Mouse (Mus musculus) bone marrow macrophage, adult 2 months (primary cell): ENCODE measurements around the gene Hrh2.

Experiments
- CTCF ChIP-seq: IDR thresholded peaks from 2 replicates; pipeline ENCODE4 v1.5.1; 2012; ENCODE audit warnings: low read depth, mild to moderate bottlenecking, low read length, moderate library complexity
- POLR2A ChIP-seq: IDR thresholded peaks from 2 replicates; pipeline ENCODE4 v1.6.1; 2012; ENCODE audit warnings: mild to moderate bottlenecking, low read depth, low read length, borderline replicate concordance

DNA sequence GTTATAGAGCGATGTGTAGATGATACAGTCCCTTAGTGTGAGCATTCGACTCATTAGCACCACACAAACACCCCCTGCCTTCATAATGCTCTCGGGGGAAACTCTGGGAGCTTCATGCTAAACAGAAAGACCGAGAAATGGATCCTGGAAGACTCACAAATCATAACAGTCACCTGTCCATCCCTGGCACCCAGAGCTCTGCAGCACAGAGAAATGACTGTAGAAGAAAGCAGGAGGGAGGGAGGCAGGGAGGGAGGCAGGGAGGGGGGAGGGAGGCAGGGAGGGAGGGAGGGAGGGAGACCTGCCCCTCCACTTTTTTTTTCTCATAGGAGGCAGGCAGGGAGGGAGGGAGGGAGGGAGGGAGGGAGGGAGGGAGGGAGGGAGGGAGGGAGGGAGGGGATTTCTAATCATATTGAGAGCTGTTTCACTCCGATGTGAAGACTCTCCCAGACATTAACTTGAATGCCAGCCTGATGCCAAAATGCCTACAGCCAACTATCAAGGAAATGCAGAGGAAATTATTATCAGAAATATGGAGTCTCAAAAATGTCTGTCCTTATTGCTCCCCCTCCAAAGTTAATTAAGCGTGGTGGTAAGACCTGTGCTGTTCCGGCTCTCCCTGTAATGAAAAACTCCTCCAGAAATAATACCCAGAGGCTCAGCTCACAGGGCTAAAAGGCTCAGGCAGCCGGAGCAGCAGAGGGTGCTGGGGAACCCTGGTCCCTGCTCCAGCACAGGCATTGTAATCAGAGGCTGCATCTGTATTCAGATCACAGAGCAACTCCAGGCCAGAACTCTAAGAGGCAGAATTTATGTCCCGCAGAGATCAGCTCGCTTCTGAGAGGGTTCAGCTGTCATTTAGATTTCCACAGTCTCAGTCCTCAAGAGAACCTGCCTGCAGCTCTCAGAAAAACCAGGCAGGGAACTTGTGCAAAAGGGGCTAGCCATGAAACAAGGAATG lies 19.9 kb downstream of the Hrh2 start:
- TF ChIP-seq CTCF (no peak), POLR2A (no peak)
